Mouse (Mus musculus): Measurements from ENCODE around the gene Fam160b1. TPM values are rescaled to one million over a fixed set of nuclear protein-coding genes. Genes with fewer than 3 reads are reported as not detected.

Gene Fam160b1
- polyA plus RNA-seq, 1 experiment from 2014 or later: 15.0 TPM

- no peak overlapping the region for H3K9ac ChIP-seq
- no peak overlapping the region for H3K4me2 ChIP-seq
- H3K9me3 ChIP-seq: no peaks in the 10 kb centered on the region
- no peaks in the 10 kb centered on the region for H3K36me3 ChIP-seq
- 64% methylated on average over 12 of the region's 12 CpGs for WGBS
- peaks cover 18% of the 10 kb centered on the region for H3K4me1 ChIP-seq
- H3K27me3 ChIP-seq: no peaks in the 10 kb centered on the region
- H3K27ac ChIP-seq: no peak overlapping the region
- ATAC-seq (ENCODE audit: borderline replicate concordance, extremely low read depth, low FRiP score, low TSS enrichment): no peak
- no peak overlapping the region for H3K4me3 ChIP-seq
Measured at GRCm38 (mm10) chr19:57352337-57352935, 8.0 kb upstream of the Fam160b1 start.

GRCm38 (mm10) chr19:57353228-57353627, 7.3 kb upstream of the Fam160b1 start:
- H3K9me3 ChIP-seq: no peaks in the 10 kb centered on the region
- no peak overlapping the region for H3K4me2 ChIP-seq
- WGBS: 78% methylated on average over 10 of the region's 10 CpGs
- H3K27ac ChIP-seq: no peak overlapping the region
- no peak for ATAC-seq (ENCODE audit: borderline replicate concordance, extremely low read depth, low FRiP score, low TSS enrichment)
- H3K4me1 ChIP-seq: peaks cover 23% of the 10 kb centered on the region
- H3K36me3 ChIP-seq: no peaks in the 10 kb centered on the region
- no peaks in the 10 kb centered on the region for H3K27me3 ChIP-seq
- H3K4me3 ChIP-seq: no peak overlapping the region
- no peak overlapping the region for H3K9ac ChIP-seq

- H3K36me3 ChIP-seq: no peaks in the 10 kb centered on the region
- no peak overlapping the region for H3K4me2 ChIP-seq
- no peak overlapping the region for H3K27ac ChIP-seq
- WGBS: 89% methylated on average over 11 of the region's 11 CpGs
- peaks cover 32% of the 10 kb centered on the region for H3K4me1 ChIP-seq
- H3K9ac ChIP-seq: no peak overlapping the region
- H3K9me3 ChIP-seq: no peaks in the 10 kb centered on the region
- ATAC-seq (ENCODE audit: borderline replicate concordance, extremely low read depth, low FRiP score, low TSS enrichment): no peak
- H3K4me3 ChIP-seq: no peak overlapping the region
- H3K27me3 ChIP-seq: no peaks in the 10 kb centered on the region
Measured at GRCm38 (mm10) chr19:57354050-57354449, 6.4 kb upstream of the Fam160b1 start.

GRCm38 (mm10) chr19:57354715-57355114, 5.8 kb upstream of the Fam160b1 start:
- no peak for ATAC-seq (ENCODE audit: borderline replicate concordance, extremely low read depth, low FRiP score, low TSS enrichment)
- 55% methylated on average over 6 of the region's 6 CpGs for WGBS
- H3K9ac ChIP-seq: no peak overlapping the region
- H3K36me3 ChIP-seq: no peaks in the 10 kb centered on the region
- peaks cover 37% of the 10 kb centered on the region for H3K4me1 ChIP-seq
- H3K4me2 ChIP-seq: no peak overlapping the region
- no peaks in the 10 kb centered on the region for H3K9me3 ChIP-seq
- peak overlapping the region; percentile 88 for H3K27ac ChIP-seq
- H3K27me3 ChIP-seq: no peaks in the 10 kb centered on the region
- H3K4me3 ChIP-seq: no peak overlapping the region

GRCm38 (mm10) chr19:57355451-57356251, 4.8 kb upstream of the Fam160b1 start:
- Histone ChIP-seq H3K27ac (peak overlapping the region; percentile 88), H3K4me3 (no peak overlapping the region), H3K4me1 (peaks cover 40% of the 10 kb centered on the region), H3K4me2 (peak overlapping the region; percentile 34), H3K9ac (no peak overlapping the region), H3K9me3 (no peaks in the 10 kb centered on the region), H3K27me3 (no peaks in the 10 kb centered on the region), H3K36me3 (no peaks in the 10 kb centered on the region)
- 53% methylated on average over 16 of the region's 16 CpGs for WGBS
- peak; percentile 49; the same call in 1 of the 2 replicates for ATAC-seq (ENCODE audit: borderline replicate concordance, extremely low read depth, low FRiP score, low TSS enrichment)

- no peak overlapping the region for H3K9ac ChIP-seq
Measured at GRCm38 (mm10) chr19:57356273-57356672, 4.2 kb upstream of the Fam160b1 start.

GRCm38 (mm10) chr19:57357244-57357643, 3.2 kb upstream of the Fam160b1 start:
- H3K9ac ChIP-seq: no peak overlapping the region
- H3K27me3 ChIP-seq: no peaks in the 10 kb centered on the region
- WGBS: 78% methylated on average over 6 of the region's 6 CpGs
- no peaks in the 10 kb centered on the region for H3K36me3 ChIP-seq
- no peak overlapping the region for H3K4me2 ChIP-seq
- no peak overlapping the region for H3K4me3 ChIP-seq
- no peak for ATAC-seq (ENCODE audit: borderline replicate concordance, extremely low read depth, low FRiP score, low TSS enrichment)
- H3K4me1 ChIP-seq: peaks cover 40% of the 10 kb centered on the region
- peak overlapping the region; percentile 65 for H3K27ac ChIP-seq
- no peaks in the 10 kb centered on the region for H3K9me3 ChIP-seq

More at GRCm38 (mm10) chr19:57356273-57356672, 4.2 kb upstream of the Fam160b1 start:
- H3K36me3 ChIP-seq: no peaks in the 10 kb centered on the region
- ATAC-seq (ENCODE audit: borderline replicate concordance, extremely low read depth, low FRiP score, low TSS enrichment): no peak
- no peak overlapping the region for H3K4me3 ChIP-seq
- peaks cover 40% of the 10 kb centered on the region for H3K4me1 ChIP-seq
- 0 out of 2 replicates have a peak overlapping the region, but pooled peaks have one; percentile 34 for H3K4me2 ChIP-seq
- H3K9me3 ChIP-seq: no peaks in the 10 kb centered on the region
- H3K27ac ChIP-seq: peak overlapping the region; percentile 88
- H3K27me3 ChIP-seq: no peaks in the 10 kb centered on the region
- WGBS: 38% methylated on average over 7 of the region's 7 CpGs

- H3K4me2 ChIP-seq: peak overlapping the region; percentile 68
- H3K27ac ChIP-seq: peak overlapping the region; percentile 65
- H3K36me3 ChIP-seq: no peaks in the 10 kb centered on the region
- peaks cover 45% of the 10 kb centered on the region for H3K4me1 ChIP-seq
- 79% methylated on average over 5 of the region's 5 CpGs for WGBS
- no peaks in the 10 kb centered on the region for H3K27me3 ChIP-seq
- ATAC-seq (ENCODE audit: borderline replicate concordance, extremely low read depth, low FRiP score, low TSS enrichment): no peak
- no peaks in the 10 kb centered on the region for H3K9me3 ChIP-seq
- H3K9ac ChIP-seq: no peak overlapping the region
- H3K4me3 ChIP-seq: peak overlapping the region; percentile 1; the same call in 1 of the 2 replicates
Measured at GRCm38 (mm10) chr19:57357811-57358210, 2.7 kb upstream of the Fam160b1 start.

GRCm38 (mm10) chr19:57358322-57358721, 2.2 kb upstream of the Fam160b1 start:
- Histone ChIP-seq H3K4me1 (peaks cover 50% of the 10 kb centered on the region), H3K9ac (no peak overlapping the region), H3K9me3 (no peaks in the 10 kb centered on the region), H3K4me3 (peak overlapping the region; percentile 15; the same call in 1 of the 2 replicates), H3K27ac (peak overlapping the region; percentile 65), H3K4me2 (peak overlapping the region; percentile 68), H3K27me3 (no peaks in the 10 kb centered on the region), H3K36me3 (no peaks in the 10 kb centered on the region)
- no peak for ATAC-seq (ENCODE audit: borderline replicate concordance, extremely low read depth, low FRiP score, low TSS enrichment)
- 38% methylated on average over 12 of the region's 12 CpGs for WGBS

- H3K4me1 ChIP-seq: peaks cover 57% of the 10 kb centered on the region
- 77% methylated on average over 20 of the region's 20 CpGs for WGBS
- ATAC-seq (ENCODE audit: borderline replicate concordance, extremely low read depth, low FRiP score, low TSS enrichment): no peak
Measured at GRCm38 (mm10) chr19:57358836-57359598, 1.5 kb upstream of the Fam160b1 start.

GRCm38 (mm10) chr19:57359701-57360326, 666 bp upstream of the Fam160b1 start:
- peak overlapping the region; percentile 70 for H3K4me3 ChIP-seq
- H3K9me3 ChIP-seq: no peaks in the 10 kb centered on the region
- peaks cover 63% of the 10 kb centered on the region for H3K4me1 ChIP-seq
- peak overlapping the region; percentile 68 for H3K4me2 ChIP-seq
- H3K36me3 ChIP-seq: no peaks in the 10 kb centered on the region
- ATAC-seq (ENCODE audit: borderline replicate concordance, extremely low read depth, low FRiP score, low TSS enrichment): no peak
- H3K27ac ChIP-seq: peak overlapping the region; percentile 65
- 31% methylated on average over 10 of the region's 10 CpGs for WGBS
- H3K9ac ChIP-seq: peak overlapping the region; percentile 23; the same call in 1 of the 2 replicates
- H3K27me3 ChIP-seq: no peaks in the 10 kb centered on the region

More at GRCm38 (mm10) chr19:57358836-57359598, 1.5 kb upstream of the Fam160b1 start:
- peak overlapping the region; percentile 68 for H3K4me2 ChIP-seq
- no peaks in the 10 kb centered on the region for H3K9me3 ChIP-seq
- H3K36me3 ChIP-seq: no peaks in the 10 kb centered on the region
- no peak overlapping the region for H3K9ac ChIP-seq
- H3K27ac ChIP-seq: peak overlapping the region; percentile 65
- peak overlapping the region; percentile 70 for H3K4me3 ChIP-seq
- no peaks in the 10 kb centered on the region for H3K27me3 ChIP-seq

All from lung, embryonic 15.5 days (tissue).